Mouse (Mus musculus) retina, postnatal 1 day (tissue): ENCODE measurements around the gene Gm10644.
"Not testable (repeated sequence)": the region's sequence is repeated elsewhere in the genome, so short reads cannot be mapped to it uniquely, and the experiment has no call there.

Source experiments
- DNase-seq: peaks from one replicate; pipeline ENCODE4 v3.0.0-alpha.2; 2012

The Gm10644 gene

DNA sequence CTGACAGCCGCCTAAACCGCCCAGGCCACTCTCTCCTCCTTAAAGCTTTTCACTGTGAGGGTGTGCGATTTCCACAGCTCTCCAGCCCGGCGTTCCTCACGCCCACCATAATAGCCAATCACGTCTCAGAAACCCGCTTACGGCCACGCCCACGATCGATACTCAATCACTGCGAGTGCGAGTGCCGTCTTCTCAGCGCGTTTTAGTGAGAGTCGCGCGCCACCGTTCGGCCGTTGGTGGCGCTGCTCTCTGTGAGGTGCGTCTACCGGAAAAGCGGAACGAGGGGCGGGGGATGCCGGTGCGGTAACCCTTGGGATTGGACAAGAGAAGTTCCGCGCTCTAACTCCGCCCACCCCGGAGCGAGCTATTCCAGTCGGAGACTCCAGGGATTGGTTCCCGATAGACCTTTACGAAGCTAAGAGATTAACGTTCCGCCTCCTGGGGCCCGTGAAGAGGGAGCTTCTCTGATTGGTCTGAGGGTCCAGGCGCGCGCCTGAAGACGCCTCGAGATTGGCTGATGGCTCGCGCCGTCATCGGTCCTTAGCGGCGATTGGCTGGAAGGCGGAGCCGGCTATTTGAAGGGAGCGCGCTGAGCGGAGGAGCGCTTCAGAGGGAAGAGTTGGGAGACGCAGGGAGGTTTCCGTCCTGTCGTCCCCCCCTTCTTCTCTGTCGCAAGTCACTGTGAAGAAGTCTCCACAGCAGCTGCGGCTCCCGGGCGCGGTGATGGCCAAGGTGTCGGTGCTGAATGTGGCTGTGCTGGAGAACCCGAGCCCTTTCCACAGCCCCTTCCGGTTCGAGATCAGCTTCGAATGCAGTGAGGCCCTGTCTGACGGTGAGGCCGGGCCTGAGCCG, at the start of gene Gm10644, which contains the start of gene Asf1b:
TSS of gene Gm10644 (minus strand) at position 100 of the 852 bp plus-strand sequence.
TSS of gene Asf1b (plus strand) at position 402 of the 852 bp plus-strand sequence.
- peak; percentile 100 for DNase-seq

DNA sequence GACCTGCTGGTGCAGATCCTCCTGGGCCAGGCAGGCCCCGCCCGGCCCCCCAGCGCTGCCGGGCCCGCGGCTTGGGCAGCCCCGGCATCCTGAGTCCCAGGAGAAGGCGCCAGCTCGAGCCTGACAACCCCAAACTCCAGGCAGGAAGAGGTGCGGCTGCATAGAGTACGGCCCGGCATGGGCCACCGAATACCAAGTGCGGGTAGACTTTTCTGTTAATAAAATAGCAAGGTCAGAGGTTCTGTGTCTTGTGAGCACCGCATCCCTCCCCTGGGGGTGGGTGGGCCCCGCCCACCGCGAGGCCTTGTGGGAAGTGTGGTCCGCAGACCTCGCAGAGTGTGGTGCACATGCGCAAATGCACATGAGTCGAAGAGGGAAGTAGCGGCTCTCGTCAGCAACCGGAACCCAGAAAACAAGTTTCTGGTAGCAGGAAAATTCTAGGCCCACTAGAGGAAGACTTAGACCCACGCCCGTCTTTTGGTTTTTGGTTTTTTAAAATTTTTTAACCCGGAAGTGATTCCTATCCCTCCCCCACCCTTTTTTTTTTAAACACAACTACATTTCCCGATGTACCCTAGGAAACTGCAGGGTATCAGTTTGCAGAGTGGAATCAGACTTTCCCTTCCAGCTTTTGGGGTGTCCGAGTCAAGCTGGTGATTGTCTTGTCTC, 49.7 kb upstream of the Gm10644 start:
- peak; percentile 93 for DNase-seq

- DNase-seq = no peak
These were observed 48.7 kb upstream of the Gm10644 start for GRCm38 (mm10) chr8:84003612-84004246.

DNA sequence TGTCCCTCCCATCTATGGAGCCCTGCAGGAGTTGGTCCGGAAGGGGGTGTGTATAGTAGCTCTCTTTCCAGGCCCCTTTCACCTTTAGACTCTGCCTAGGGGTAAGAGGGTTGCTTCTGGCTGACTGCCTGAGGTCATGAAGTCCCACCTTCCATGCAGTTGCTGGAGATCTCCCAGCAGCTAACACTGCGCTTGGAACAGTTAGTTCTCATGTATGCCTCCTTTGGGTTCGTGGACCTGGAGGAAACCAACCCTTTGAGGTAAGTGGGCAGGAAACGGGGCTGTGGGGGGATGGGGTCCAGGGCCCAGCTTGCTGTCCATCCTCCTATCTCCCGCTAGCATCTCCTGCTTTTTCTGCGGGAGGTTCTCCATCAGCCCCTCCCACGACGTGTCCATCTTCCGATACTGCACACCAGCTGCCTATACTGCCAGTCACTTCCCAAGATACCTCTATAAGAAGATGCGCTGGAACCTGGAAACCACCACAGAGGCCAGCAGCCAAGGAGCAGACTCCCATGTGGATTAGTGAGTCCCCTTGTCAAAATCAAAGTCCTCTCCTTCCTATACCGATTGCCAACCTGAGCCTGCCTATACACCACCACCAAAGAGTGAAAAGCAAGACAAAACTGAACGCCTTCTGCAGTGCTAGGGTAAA, 48.1 kb upstream of the Gm10644 start:
- DNase-seq = no peak

DNA sequence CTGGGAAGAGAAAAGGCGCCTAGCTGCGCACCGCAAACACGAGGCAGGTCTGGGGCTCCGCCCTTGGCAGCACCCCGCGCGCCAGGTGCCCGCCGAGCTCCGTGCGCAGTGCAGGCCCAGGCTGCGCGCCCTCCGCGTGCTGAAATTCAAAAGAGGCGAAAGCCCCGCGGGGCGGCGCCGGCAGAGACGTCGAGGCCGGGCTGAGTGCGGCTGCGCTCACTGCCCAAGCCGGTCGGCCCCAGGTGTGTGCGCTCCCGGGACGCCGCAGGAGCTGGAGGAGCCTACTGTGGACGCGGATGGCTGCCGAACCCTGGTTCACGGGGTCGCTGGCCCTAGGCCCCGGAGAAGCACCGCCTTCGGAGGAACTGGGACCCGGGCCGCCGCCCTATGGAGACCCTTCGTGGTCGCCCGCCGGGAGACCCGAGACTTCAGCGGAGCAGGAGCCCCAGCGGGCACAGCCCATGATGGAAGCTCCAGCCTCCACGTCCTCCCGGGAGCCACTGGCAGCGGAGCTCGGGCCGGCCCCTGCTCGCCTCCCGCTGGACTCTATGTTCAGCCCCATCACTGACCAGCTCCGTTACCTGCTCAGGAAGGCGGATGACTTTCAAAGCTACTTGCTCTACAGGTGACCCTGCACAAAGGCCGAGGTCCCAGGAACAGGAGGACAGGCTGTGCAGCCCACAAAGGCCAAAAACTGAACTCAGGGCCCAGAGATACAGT, 46.4 kb upstream of the Gm10644 start, which contains the start of gene 1700067K01Rik:
TSS of gene 1700067K01Rik (plus strand) at position 222 of the 720 bp plus-strand sequence.
- no peak for DNase-seq

- no peak for DNase-seq
These were observed 44.8 kb upstream of the Gm10644 start for GRCm38 (mm10) chr8:83999825-84000224.

DNA sequence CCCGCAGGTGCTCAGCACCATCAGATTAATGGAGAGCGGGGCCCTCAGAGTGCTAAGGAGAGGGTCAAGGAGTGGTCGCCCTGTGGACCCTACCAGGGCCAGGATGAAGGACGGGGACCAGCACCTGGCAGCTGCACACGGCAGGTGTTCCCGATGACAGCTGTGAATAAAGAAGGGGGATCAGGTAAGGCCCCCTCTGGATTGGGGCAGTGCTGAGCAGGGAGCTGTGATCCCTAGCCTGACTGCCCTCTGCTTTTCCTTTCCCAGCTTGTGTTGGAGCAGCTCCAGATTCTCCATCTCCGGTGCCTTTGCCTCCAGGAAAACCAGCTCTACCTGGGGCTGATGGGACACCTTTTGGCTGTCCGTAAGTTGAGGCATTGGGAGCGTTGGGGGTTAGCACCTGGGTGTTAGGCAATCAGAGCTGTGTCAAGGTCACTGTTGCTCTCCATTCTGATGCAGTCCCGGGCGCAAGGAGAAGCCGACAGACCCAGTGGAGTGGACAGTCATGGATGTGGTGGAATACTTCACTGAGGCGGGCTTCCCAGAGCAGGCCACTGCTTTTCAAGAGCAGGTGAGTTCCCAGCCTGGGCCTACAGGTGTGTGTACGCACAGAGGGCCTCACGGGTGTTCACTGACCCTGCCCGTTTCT, 44.2 kb upstream of the Gm10644 start:
- no peak for DNase-seq

GRCm38 (mm10) chr8:83998231-83999056, 43.4 kb upstream of the Gm10644 start:
- DNase-seq = peak; percentile 75

DNA sequence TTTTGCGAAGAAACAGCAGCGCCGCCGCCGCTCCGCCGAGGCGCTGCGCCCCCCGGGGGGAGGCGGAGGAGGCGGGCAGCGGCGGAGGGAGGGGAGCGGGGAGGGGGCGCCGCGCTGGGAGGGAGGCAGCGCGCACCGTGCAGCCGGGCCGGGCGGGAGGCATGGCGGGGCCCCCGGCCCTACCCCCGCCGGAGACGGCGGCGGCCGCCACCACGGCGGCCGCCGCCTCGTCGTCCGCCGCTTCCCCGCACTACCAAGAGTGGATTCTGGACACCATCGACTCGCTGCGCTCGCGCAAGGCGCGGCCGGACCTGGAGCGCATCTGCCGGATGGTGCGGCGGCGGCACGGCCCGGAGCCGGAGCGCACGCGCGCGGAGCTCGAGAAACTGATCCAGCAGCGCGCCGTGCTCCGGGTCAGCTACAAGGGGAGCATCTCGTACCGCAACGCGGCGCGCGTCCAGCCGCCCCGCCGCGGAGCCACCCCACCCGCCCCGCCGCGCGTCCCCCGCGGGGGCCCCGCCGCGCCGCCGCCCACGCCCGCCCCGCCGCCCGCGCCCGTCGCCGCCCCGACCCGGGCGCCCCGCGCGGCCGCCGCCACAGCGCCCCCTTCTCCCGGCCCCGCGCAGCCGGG, 42.6 kb upstream of the Gm10644 start, which contains the start of gene Samd1:
TSS of gene Samd1 (plus strand) at position 162 of the 631 bp plus-strand sequence.
- DNase-seq = peak; percentile 76

- peak; percentile 93 for DNase-seq
These were observed 41.8 kb upstream of the Gm10644 start for GRCm38 (mm10) chr8:83996567-83997505.

GRCm38 (mm10) chr8:83995973-83996372, 41.0 kb upstream of the Gm10644 start:
- peak; percentile 20 for DNase-seq

DNA sequence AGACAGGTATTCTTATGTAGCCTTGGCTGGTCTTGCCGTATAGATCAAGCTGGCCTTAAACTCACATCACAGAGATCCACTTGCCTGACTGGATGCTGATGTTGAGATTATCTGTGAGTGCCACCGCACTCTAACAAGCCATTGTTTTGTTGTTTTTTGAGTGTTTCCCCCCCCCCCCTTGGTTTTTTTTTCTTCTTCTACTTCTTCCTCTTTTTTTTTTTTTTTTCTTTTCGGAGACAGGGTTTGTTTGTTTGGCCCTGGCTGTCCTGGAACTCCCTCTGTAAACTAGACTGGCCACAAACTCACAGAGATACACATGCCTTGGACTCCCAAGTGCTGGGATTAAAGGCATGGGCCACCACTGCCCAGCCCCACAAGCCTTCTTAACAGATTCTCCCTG, 39.0 kb upstream of the Gm10644 start:
- DNase-seq = no peak

DNA sequence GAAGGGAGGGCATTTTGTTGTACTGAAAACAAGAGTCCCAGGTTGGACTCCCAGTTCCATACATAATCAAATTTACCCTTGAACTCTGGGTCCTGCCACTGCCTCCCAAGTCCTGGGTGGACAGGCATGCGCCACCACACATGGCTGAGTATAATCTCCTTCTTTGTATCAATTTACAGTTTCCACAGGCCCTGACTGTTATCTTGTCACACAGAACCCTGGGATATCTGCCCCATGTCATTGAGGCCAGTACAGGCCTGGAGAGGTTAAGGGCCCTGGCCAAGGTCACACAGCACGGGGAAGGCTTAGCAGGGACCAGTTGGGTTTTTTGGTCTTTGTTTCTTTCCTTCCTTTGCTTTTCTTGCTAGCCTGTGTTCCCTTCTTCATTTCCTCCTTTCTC, 37.5 kb upstream of the Gm10644 start:
- no peak for DNase-seq

GRCm38 (mm10) chr8:83990170-83990569, 35.2 kb upstream of the Gm10644 start:
- no peak for DNase-seq

DNA sequence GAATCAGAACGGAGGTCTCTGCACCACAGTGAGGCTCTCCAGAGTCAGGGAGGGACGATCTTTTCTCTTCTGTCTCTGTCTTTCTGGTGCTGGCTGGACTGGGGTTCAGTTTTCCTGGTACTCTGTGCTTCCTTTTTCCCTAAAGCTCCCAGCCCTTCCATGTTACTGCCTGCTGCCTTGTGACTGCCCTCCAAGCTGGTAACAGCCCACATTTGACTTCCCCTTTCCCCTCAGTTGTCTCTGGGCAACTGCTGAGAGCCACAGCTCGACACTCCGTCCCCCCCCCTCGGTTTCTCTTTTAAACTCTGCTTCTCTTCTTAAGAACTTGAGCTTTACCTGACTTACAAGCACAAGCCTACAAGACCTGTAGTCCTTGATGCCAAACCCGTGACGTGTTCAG, 34.2 kb upstream of the Gm10644 start:
- DNase-seq = no peak

GRCm38 (mm10) chr8:83983222-83983621, 28.2 kb upstream of the Gm10644 start:
- not testable (repeated sequence) for DNase-seq

DNA sequence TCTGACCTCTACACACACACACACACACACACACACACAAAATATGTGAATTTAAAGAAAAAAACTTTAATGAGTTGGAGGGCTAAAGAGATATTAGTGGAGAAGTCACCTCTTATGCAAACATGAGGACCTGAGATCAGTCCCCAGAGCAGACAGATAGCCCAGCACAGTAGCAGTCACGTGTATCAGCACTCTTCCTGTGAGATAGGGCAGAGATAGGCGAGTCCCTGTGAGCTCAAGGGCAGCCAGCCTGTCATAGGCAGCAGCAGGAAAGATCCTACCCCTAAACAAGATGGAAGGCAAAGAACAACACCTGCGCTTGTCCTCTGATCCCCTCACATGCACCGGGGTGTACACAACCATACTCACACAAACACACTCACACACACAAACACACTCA, 27.4 kb upstream of the Gm10644 start:
- no peak for DNase-seq

DNA sequence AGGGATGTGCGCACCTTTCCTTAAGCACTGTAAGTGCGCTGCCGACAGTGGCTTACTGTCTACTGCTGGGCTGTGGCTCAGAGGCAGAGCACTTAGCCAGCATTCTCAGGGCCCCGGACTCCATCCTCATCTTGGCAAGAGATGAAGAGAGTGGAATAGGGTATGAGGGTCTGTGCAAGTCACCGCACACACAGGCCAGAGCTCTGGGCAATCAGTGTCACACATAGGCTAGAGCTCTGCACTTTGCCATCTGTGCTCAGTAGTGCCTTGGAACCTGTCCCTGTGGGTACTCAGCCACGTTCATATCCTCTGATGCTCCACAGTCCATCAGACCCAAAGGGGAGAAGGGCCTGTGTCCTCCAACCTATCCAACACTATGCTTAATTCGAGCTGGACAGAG, 26.5 kb upstream of the Gm10644 start:
- DNase-seq = no peak

GRCm38 (mm10) chr8:83980845-83981244, 25.8 kb upstream of the Gm10644 start:
- no peak for DNase-seq
